Mouse (Mus musculus) E14TG2a.4 (cell line): ENCODE measurements around the gene Tmem30c.

Experiments
- H3K27me3 ChIP-seq: 2 replicates; pipeline ENCODE4 v1.6.1; 2014; ENCODE audit warnings: low read length, control low read depth; ENCODE audit not compliant: insufficient read depth
- H3K36me3 ChIP-seq: 2 replicates; pipeline ENCODE4 v1.6.1; 2014; ENCODE audit warnings: low read length, control low read depth; ENCODE audit not compliant: insufficient read depth
- H3K4me1 ChIP-seq: replicated peaks from 2 replicates; pipeline ENCODE4 v1.6.1; 2014; ENCODE audit warnings: low read depth, low read length, control low read depth
- H3K4me3 ChIP-seq: replicated peaks from 2 replicates; pipeline ENCODE4 v1.5.1; 2014; ENCODE audit warnings: mild to moderate bottlenecking, low read length
- H3K9me3 ChIP-seq: 2 replicates; pipeline ENCODE4 v1.6.1; 2014; ENCODE audit warnings: low read length, control low read depth
- CTCF ChIP-seq: conservative IDR thresholded peaks from 2 replicates; pipeline ENCODE4 v1.5.1; 2014; ENCODE audit warnings: low read length
- NANOG ChIP-seq: IDR thresholded peaks from 2 replicates; pipeline ENCODE4 v1.6.1; 2014; ENCODE audit warnings: borderline replicate concordance, low read length, mixed read lengths
- POU5F1 ChIP-seq: IDR thresholded peaks from 2 replicates; pipeline ENCODE4 v1.6.1; 2014; ENCODE audit warnings: low read length, borderline replicate concordance

Gene Tmem30c

DNA sequence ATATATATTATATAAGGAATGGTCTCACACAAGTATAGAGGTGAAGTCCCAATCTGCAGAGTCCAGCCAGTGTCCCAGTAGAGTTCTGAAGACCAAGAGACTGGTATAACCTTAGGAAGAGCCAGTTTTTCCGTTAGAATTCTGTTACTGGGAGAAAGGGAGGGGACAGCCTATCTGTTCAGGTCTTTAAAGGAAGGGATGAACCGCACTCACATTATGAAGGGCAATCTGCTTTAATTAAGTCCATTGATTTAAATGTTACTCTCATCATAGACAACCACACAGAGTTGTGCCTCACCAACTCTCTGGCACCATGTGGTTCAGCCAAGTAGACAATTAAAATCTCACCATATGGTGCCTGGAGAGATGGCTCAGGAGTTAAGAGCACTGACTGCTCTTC, at the start of gene Tmem30c:
TSS of gene Tmem30c (minus strand) at position 101 of the 400 bp plus-strand sequence.
- Histone ChIP-seq H3K27me3 (no peaks in the 10 kb centered on the region), H3K4me1 (no peaks in the 10 kb centered on the region), H3K36me3 (peaks cover 4% of the 10 kb centered on the region; the same call in 1 of the 2 replicates), H3K9me3 (no peaks in the 10 kb centered on the region), H3K4me3 (no peak within 1 kb of the TSS)
- no peak for TF ChIP-seq POU5F1
- no peak for TF ChIP-seq NANOG
- no peak for TF ChIP-seq CTCF

- Histone ChIP-seq H3K9me3 (peaks cover 12% of the 10 kb centered on the region), H3K36me3 (no peaks in the 10 kb centered on the region), H3K4me1 (peaks cover 9% of the 10 kb centered on the region), H3K4me3 (no peak overlapping the region), H3K27me3 (no peaks in the 10 kb centered on the region)
- TF ChIP-seq CTCF (no peak), POU5F1 (no peak), NANOG (no peak)
Measured at GRCm38 (mm10) chr16:57340613-57340898, 47.9 kb upstream of the Tmem30c start.

DNA sequence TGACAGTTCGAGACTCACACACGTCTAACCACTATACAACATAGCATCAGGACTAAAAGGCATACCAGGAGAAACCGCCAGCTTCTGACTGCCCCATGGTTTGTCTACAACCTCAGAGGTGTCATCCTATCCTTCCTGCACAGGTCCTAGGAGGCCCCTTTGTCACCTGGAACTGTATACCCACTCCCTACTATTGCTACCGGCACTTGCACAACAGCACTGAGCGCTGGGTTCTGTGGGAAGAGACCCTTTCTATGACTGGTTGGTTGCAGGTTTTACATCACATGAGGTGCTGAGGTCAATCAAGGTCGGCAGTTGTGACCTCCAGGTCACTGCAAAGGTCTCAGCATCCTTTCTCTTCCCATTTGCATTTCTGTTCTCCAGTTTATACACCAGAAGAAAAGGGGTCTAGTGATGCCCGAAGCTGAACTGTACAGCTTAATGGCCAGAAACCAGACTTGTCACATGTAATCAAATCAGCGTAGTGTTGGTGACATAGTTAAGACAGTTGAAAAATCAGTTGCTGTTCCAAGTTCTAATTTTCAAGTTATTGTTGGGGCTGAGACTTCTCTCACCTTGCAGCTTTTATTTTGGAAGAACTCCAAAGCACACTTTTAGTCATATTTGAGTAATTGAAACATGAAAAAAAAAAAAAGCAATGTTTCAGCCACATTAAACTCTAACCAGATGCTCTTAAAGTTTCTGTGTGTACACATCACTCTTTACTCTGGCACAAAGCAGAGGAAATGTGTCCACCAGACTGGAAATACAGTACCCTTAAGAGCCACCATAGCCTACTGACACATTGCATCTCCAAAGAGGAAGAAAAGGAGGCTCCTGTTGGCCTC, 47.3 kb upstream of the Tmem30c start:
- Histone ChIP-seq H3K36me3 (no peaks in the 10 kb centered on the region), H3K9me3 (peaks cover 12% of the 10 kb centered on the region), H3K27me3 (no peaks in the 10 kb centered on the region), H3K4me1 (peaks cover 9% of the 10 kb centered on the region), H3K4me3 (no peak overlapping the region)
- TF ChIP-seq NANOG = no peak
- no peak for TF ChIP-seq POU5F1
- no peak for TF ChIP-seq CTCF

- H3K4me3 ChIP-seq = no peak overlapping the region
- no peaks in the 10 kb centered on the region for H3K36me3 ChIP-seq
- H3K9me3 ChIP-seq = no peaks in the 10 kb centered on the region
- H3K4me1 ChIP-seq = peaks cover 9% of the 10 kb centered on the region
- no peaks in the 10 kb centered on the region for H3K27me3 ChIP-seq
- TF ChIP-seq NANOG (no peak), CTCF (no peak), POU5F1 (no peak)
Measured at GRCm38 (mm10) chr16:57336770-57337423, 44.2 kb upstream of the Tmem30c start.

GRCm38 (mm10) chr16:57332301-57332700, 39.6 kb upstream of the Tmem30c start:
- no peaks in the 10 kb centered on the region for H3K36me3 ChIP-seq
- no peaks in the 10 kb centered on the region for H3K9me3 ChIP-seq
- TF ChIP-seq NANOG (no peak), CTCF (no peak), POU5F1 (no peak)
- no peak overlapping the region for H3K4me3 ChIP-seq
- H3K4me1 ChIP-seq = no peaks in the 10 kb centered on the region
- no peaks in the 10 kb centered on the region for H3K27me3 ChIP-seq

DNA sequence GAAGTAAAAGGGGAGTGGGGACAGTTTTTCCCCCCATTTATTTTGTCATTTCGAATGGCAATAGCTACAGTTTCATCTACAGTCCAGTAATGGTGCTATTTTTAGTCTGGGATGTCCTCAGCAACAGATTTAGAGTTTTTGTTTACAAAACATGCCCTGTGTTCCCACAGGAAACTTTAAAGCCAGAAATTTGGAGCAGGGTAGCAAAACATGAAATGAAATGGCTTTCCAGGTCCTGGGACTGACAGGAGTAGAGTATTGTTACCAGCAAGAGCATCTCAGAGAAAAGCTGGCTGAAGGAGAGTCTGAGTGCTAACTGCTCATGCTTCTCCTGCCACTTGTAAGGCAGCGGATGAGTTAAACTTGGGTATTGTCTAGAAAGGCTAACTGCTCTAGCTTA, 37.4 kb upstream of the Tmem30c start:
- Histone ChIP-seq H3K27me3 (no peaks in the 10 kb centered on the region), H3K9me3 (no peaks in the 10 kb centered on the region), H3K36me3 (no peaks in the 10 kb centered on the region), H3K4me3 (no peak overlapping the region), H3K4me1 (no peaks in the 10 kb centered on the region)
- TF ChIP-seq CTCF (no peak), POU5F1 (no peak), NANOG (no peak)

DNA sequence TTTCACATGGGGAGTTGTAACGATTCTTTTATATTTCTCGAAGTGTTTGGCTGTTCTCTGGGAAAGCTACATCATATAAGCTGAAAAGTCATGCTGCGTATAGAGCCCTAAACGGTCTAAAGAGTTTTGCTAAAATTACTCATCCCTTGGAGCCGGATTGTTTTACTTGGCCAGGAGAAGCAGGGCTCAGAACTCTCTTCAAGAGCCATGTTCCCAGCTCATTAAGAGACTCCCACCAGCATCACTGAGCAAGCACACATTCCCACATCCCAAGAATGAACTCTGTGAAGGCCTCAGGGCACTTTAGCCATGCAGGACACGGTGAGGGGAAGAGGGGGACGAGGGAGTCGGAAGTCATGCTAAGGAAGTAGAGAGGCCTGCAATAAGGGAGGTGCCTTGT, 36.4 kb upstream of the Tmem30c start:
- Histone ChIP-seq H3K36me3 (no peaks in the 10 kb centered on the region), H3K27me3 (no peaks in the 10 kb centered on the region), H3K4me3 (no peak overlapping the region), H3K4me1 (no peaks in the 10 kb centered on the region), H3K9me3 (no peaks in the 10 kb centered on the region)
- TF ChIP-seq NANOG (no peak), POU5F1 (no peak), CTCF (no peak)

GRCm38 (mm10) chr16:57326996-57327395, 34.3 kb upstream of the Tmem30c start:
- H3K27me3 ChIP-seq = no peaks in the 10 kb centered on the region
- H3K4me1 ChIP-seq = no peaks in the 10 kb centered on the region
- H3K36me3 ChIP-seq = no peaks in the 10 kb centered on the region
- no peaks in the 10 kb centered on the region for H3K9me3 ChIP-seq
- TF ChIP-seq NANOG = no peak
- no peak for TF ChIP-seq POU5F1
- no peak for TF ChIP-seq CTCF
- no peak overlapping the region for H3K4me3 ChIP-seq
